Mouse (Mus musculus) 416B (cell line): ENCODE measurements around the gene Scube3.

Experiments used
- DNase-seq: peaks from one replicate; pipeline ENCODE4 v3.0.0; 2011; ENCODE audit warnings: low read depth

Gene Scube3

GRCm38 (mm10) chr17:28177540-28178046, 35.7 kb downstream of the Scube3 start:
- peak; percentile 58 for DNase-seq

DNA sequence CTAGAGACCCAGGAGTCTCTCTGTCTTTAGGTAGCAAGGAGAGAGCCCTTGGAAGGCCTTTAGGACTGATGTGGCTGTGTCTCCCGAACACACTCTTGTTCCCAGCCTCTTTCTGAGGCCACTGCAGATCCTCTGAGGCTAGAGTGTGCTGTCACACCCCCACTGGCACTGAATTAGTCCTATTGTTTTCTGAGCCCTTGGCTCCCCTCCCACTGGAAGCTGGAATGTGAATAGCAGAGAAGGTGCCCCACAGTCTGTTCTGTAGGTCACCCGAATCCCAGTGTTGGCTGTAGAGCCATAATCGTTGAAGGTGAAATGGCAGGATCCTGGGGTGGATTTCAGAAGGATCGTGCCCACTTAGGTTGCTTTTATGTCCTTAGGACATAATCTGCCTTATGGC, 38.4 kb downstream of the Scube3 start:
- DNase-seq = no peak

DNA sequence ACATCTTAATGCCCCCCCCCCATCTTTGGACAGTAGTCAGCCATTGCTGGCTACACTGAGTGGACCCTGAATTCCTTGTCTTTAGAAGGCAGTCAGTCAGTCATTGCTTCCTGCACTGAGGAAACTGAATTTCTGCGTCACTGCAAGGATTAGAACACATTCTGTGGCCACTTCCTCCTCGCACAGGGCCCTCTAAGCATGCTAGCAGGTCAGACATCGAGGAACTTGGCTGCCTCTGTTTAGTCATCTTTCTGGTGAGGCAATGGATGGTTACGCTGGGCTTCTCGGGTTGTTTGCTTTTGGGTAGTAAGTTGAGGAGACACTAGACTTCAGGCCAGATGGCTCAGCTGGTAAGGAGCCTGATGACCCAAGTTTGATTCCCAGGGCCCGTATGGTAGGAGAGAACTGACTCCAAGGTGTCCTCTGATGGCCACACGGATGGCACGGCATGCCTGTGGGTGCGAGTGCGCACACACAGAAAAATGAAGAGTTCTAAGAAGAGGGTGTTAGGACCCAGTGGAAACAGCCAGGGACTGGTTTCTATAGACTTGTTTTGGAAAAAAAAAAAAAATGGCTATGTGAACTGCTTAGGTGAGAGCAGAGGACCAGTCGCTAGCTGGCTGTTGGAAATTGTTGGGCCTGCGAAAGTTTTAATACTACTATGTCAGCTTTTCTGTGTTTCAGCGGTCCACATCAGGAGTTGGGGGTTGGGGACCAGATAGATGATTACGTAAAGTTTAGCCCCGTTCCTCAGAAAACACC, 39.0 kb downstream of the Scube3 start:
- DNase-seq = peak; percentile 92

DNA sequence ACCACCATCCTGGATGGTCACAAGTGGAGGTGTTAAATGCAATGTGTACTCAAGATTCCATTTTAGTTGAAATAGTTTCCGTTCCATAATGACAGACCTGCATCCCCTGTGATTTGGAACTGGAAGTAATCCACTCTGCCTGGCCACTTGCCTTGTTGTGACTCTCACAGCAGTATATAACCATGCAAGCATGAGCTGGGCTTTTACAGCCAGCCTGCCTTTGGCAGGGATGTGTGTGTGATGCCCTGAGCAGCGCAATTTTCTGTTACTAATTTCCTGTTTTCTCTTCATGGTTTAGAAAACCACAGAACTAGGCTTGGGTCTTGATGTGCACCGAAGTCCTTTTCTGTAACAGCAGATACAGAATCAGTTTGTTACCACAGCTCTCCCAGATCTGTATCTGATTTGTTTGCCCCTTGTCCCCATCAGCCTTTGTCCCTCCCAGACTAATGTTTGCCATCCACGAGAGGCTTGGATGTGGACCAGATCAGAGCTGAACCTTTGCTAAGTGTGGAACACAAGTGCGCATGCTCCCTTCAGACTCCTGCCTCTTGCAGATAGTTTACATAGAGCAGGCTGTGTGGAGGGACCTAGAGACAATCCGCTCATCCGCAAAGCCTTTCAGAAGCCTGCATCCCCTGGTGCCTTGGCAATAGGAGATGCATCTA, 43.2 kb downstream of the Scube3 start:
- DNase-seq = peak; percentile 82

GRCm38 (mm10) chr17:28188313-28188712, 46.4 kb downstream of the Scube3 start:
- no peak for DNase-seq

DNA sequence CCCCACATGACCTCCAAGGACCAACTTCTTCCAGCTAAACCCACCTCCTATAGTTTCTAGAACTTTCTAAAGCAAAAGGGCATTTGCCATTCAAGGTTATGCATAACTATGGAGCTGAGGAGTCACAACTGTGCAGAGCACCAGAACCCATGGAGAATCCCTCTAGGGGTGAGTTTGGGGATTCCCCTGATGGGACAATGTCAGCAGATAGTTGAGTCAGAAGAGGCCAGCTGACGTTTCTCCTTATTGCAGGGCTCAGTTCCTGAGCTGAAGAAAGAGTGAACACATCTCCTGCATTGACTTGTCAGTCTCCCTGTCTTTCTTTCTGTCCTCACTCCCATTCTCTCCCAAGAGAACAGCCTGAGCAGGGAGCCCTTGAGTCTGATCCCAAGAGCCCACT, 50.8 kb downstream of the Scube3 start:
- DNase-seq = peak; percentile 27

DNA sequence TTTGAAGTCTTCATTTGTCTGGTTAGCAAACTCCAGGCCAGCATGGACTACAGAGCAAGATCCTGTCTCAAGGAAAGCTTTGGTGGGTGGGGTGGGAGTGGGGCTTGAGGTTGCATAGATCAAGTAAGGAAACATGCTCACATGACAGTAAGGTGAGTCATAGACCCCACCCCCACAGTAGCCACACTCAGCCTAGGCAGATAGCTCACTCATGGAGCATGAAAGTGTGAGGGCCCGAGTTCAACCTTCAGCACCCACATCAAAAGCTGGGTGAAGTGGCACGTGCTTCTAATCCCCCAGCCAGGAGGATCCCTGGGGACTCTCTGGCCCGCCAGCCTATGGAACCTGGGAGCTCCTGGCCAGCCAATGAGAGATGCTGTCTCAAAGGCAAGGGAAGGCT, 51.6 kb downstream of the Scube3 start:
- peak; percentile 60 for DNase-seq

- no peak for DNase-seq
Observed at GRCm38 (mm10) chr17:28195033-28195432, 53.1 kb downstream of the Scube3 start.

DNA sequence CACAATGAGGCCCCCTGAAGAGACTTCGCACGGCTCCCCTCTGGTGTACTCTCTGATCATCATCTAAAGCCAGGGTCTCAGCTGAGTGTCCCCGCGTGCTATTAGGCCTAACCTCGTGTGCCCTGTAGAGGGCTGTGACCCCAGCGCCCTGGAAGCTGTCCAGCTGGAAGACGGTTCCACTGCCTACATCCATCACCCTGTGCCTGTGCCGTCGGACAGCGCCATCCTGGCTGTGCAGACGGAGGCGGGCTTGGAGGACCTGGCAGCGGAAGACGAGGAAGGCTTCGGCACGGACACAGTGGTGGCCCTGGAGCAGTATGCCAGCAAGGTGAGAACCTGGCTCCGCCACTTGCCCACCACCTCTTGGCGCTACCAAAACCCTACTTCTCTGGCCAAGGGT, 55.7 kb downstream of the Scube3 start:
- no peak for DNase-seq

- no peak for DNase-seq
Observed at GRCm38 (mm10) chr17:28201982-28202381, 60.0 kb downstream of the Scube3 start.

DNA sequence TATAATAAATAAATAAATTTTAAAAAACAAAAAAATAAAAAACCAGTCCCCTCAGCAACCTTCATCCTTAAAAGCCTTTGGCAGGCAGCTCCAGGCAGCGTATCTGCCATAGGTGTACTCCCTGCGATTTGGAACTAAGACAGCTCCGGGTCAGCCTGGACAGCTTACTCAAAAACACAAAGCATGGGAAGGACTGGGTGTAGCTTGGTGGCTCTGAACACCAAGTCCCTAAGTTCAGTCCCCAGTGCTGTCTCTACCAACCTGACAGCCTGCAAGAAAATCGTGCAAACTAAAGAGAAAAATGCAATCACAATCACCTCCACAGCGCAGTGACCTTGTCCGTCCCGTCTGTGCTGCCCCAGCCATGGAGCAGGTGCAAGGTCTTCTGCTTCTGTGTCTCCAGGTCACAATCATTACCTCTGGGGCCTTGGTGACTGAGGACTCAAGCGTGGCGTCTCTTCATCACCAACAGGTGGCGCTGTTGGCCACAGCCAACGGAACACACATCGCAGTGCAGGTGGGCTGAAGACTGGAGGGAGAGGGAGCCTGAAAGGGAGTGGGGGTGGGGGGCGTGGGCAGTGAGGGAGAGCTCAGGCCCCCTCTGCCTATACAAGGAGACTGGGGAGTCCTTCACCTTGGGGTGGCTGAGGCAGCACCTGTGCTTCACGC, 62.2 kb downstream of the Scube3 start:
- peak; percentile 74 for DNase-seq

GRCm38 (mm10) chr17:28205443-28205842, 63.5 kb downstream of the Scube3 start:
- no peak for DNase-seq

DNA sequence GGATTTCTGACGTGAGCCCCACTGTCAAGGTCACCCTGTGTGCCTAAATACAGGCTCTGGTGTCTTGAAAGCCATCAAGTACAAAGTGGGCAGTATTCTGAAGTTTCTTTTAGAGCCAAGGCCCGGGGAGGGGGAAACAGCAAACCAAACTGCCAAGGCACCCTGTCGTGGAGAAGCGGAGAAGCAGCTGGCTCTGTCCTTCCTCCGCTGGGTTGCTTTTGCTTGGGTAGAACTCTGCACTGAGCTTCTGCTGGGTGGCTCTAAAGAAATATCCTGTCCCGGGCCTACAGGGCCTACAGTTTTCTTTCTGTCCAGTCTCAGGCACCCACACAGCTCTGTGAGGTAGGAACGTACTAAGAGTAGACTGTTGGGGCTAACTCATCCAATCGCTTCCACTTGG, 65.2 kb downstream of the Scube3 start:
- no peak for DNase-seq

DNA sequence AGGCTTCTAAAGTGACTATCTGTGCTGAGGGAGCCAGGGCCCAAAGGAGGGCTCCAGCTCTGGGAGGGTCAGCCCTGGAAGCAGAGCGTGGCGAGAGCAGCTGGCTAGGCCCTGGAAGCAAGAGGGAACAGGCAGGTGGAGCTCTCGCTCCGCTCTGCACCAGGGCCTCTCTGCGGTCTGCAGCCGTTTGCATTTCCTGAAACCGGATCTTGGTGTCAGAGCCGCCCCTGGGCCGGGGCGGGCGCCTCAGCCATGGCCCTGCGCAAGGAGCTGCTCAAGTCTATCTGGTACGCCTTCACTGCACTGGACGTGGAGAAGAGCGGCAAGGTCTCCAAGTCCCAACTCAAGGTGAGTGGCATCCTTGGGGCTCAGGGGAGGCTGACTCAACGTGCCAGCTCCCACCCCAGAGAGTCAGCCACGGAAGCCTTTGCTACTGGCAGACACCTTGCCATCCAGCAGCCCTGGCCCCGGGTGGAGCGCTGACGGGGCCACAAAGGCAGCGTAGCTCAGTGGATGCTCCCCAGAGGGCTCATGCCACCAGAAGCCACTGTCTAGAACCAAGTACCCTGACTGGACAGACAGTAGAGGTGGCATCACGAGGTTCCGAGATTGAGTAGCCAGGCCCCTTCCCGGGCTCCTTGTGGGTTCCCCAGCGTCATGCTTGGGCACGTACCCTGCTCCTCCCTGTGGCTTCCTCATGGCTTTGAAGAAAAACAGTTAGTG, 65.8 kb downstream of the Scube3 start, which contains the start of gene Def6:
Gene Def6 (plus strand): TSS at position 188 of the 723 bp plus-strand sequence.
- peak; percentile 94 for DNase-seq

DNA sequence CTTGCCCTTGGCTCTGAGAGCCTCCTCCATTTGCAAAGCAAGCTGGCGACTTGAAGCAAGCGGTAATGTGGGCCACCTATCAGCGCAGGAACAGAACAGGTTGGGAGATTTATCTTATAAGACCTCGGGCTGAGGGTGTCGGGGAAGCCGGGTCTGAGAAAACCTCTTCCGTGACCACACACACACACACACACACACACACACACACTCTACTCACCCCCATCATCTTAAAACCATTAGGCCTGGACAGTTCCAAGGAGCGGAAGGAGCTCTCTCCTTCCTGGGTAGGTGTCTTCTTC, 66.3 kb downstream of the Scube3 start:
- no peak for DNase-seq

DNA sequence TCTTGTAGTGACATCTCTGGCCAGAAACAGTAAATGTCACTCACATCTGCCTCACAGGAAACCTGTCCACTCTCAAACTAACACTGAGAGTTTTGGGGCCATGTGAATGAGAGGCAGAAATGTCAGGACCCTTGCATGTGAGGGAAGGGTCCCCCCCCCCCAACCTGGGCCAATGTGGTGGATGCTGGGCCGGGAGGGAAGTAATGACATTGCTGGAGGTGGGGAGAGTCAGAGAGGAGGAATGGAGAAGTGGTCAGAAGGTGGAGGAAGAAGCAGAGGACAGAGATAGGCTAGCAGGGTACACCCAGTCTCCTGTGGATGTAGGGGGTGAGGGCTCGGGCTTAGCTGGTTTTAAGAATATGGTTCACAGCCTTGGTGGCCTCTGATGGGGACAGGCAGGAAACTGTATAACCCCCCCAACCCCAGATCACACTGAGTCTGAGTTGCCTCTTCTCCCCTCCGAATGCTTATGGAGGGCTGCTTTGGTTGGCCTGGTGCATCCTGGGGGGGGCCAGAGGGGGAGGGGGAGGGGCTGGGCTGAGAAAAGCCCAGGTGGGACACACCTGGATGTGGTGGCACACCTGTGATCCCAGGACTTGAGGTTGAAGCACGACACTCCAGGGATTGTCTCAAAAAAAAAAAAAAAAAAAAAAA, 67.6 kb downstream of the Scube3 start:
- DNase-seq = peak; percentile 71

GRCm38 (mm10) chr17:28211921-28212341, 70.0 kb downstream of the Scube3 start:
- DNase-seq = peak; percentile 93

DNA sequence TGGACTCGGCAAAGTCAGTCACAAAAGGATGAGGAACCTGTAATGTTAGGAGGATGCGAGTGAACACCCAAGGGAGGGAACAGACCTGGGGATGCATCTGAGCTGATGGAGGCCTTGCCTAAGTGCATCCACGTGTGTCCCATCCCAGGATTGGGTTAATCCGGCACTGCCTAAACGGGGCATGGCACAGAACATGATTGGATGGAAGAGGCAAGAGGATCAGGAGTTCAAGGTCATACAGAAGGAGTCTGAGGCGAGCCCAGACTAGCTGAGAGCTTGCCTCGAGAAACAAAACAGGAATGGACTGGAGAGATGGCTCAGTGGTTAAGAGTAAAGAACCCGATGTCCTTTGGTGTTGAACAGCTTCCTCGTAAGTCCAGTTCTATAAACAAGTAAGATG, 70.5 kb downstream of the Scube3 start:
- no peak for DNase-seq

DNA sequence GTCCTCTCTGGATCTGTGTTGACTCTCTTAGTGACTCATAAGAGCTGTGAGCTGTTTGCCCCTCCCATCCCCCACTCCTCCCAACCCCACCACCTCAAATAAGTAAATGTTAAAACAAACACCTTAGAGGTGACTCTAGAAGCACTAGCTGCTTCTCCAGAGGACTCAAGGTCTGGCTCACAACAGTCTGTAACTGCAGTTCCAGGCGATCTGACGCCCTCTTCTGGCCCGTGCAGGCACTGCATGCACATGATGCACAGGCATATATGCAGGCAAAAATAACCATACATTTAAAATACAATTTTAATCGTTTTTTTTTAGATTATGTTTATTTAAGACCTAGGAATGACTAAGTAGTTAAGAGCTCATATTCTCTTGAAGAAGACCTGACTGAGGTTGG, 71.3 kb downstream of the Scube3 start:
- peak; percentile 61 for DNase-seq

GRCm38 (mm10) chr17:28216791-28217190, 74.8 kb downstream of the Scube3 start:
- no peak for DNase-seq

DNA sequence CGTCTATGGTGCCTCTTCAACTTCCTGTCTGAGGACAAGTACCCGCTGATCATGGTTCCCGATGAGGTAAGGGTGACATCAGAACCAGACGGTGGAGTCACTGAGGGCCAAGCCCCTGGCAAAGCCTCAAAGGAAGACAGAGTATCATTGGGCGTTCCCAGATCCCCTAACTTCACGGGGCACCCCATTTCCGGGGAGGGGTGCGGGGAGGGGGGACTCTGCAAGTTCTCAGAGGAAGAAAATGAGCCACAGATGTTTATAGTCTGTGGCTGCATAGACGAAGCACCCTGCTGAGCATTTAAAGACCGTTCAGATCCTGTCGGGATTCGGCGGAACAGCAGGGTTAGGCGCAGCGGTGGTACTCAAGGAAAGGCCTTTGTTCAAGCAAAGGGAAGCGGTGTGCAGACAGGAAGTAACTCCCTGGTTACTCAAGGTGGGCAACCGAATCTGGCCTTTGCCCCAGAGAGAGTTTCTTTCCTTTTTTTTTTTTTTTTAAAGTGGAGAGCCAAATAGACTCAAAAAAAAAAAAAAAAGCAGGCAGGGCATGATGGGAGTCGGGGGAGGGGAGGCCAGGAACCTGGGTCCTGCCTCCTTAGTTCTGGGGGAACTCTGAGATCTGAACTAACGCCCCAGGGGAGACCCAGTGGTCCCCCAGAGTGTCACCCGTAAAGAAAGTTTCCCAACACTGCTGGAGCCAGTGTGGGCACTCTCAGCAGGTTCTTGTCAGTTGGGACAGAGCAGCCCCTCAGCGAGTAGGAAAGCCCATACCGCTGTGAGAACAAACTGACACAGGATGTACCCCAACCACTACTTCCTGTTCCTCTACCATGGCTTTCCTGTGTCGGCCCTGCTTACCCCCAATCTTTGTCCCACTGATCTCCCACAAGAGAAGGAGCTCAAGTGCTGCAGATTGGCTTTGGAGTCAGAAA, 76.0 kb downstream of the Scube3 start:
- peak; percentile 90 for DNase-seq
